Mouse (Mus musculus) left cerebral cortex, postnatal 36 days (tissue): ENCODE results near the gene Serpinf2. TPM values are rescaled to one million over a fixed set of nuclear protein-coding genes. Genes with fewer than 3 reads are reported as not detected.
"Not testable (repeated sequence)": the region's sequence is repeated elsewhere in the genome, so short reads cannot be mapped to it uniquely, and the experiment has no call there.

Experiments used
- DNase-seq, 2 experiments: peaks; one replicate each; pipeline ENCODE4 v3.0.0; 2021 to 2022; ENCODE audit warnings: low spot score in 2 of 2, mixed read lengths in 1 of 2
- intact Hi-C: fragments of 180-260 bp; cut with DNase I; formaldehyde crosslinking; loops from one replicate; pipeline ENCODE4 v1.15.1; 2025
- microRNA-seq: library from miRNA; unstranded; fragments of <30 nt; microRNA quantifications from one replicate; pipeline ENCODE4 v1.2.0, GENCODE M21; 2022
- total RNA-seq, 2 experiments: library from RNA; stranded (reverse); gene quantifications; 2 replicates each; pipeline ENCODE4 v1.2.3; 2021

The Serpinf2 gene
- total RNA-seq, 2 experiments from 2014 or later, result 0.22 TPM; not detected in 1

- intact Hi-C loops, result no loop called here
Measured at GRCm38 (mm10) chr11:75406865-75407264, 32.5 kb downstream of the Serpinf2 start.

GRCm38 (mm10) chr11:75406104-75406503 is 33.3 kb downstream of the Serpinf2 start:
- no peak for DNase-seq
- intact Hi-C loops, result no loop called here

More at GRCm38 (mm10) chr11:75406865-75407264, 32.5 kb downstream of the Serpinf2 start:
- no peak for DNase-seq

GRCm38 (mm10) chr11:75404801-75405200 is 34.6 kb downstream of the Serpinf2 start:
- intact Hi-C loops, result loop anchor here (5.0 kb wide), 1 partner anchor 48 kb away; the partner anchor contains the start of gene Wdr81
- DNase-seq, result no peak

GRCm38 (mm10) chr11:75403301-75404052 is 35.9 kb downstream of the Serpinf2 start:
- intact Hi-C loops, result loop anchor here (5.0 kb wide), 1 partner anchor 49 kb away; the partner anchor contains the start of gene Wdr81
- no peak for DNase-seq

- peak in 1 of 2 experiments; percentile 40 for DNase-seq
- intact Hi-C loops, result loop anchor here (1.0 to 5.0 kb wide), 2 partner anchors 50 to 108 kb away; partner anchors contain the start of genes Rilp and Wdr81
Measured at GRCm38 (mm10) chr11:75402271-75402690, 37.1 kb downstream of the Serpinf2 start.

- DNase-seq, result no peak
- intact Hi-C loops, result loop anchor here (5.0 kb wide), 1 partner anchor 52 kb away; the partner anchor contains the start of gene Wdr81
Measured at GRCm38 (mm10) chr11:75400099-75400498, 39.3 kb downstream of the Serpinf2 start.

GRCm38 (mm10) chr11:75399411-75399841 is 40.0 kb downstream of the Serpinf2 start:
- intact Hi-C loops, result no loop called here
- DNase-seq, result peak; percentile 49 to 61

- intact Hi-C loops, result no loop called here
Measured at GRCm38 (mm10) chr11:75397452-75397851, 41.9 kb downstream of the Serpinf2 start.

GRCm38 (mm10) chr11:75395611-75396010 is 43.8 kb downstream of the Serpinf2 start:
- intact Hi-C loops, result no loop called here
- DNase-seq, result no peak

More at GRCm38 (mm10) chr11:75397452-75397851, 41.9 kb downstream of the Serpinf2 start:
- no peak for DNase-seq

GRCm38 (mm10) chr11:75383529-75383928 is 55.9 kb downstream of the Serpinf2 start:
- intact Hi-C loops, result loop anchor here (2.0 kb wide), 1 partner anchor 205 kb away; the partner anchor contains the start of gene Ovca2
- DNase-seq, result not testable (repeated sequence)

Small RNA genes lying within 50 kb of the gene (microRNA-seq; reads per million reads assigned to microRNA genes)
- 17,073 reads per million, percentile 98 among the genes with 10 or more reads in this experiment for gene Mir22

Other genes with a start within 250 kb of the Serpinf2 start
- gene Dph1, start 248.3 kb downstream of the Serpinf2 start, total RNA-seq, result 10 to 100 TPM; 25.3 to 25.6 TPM
- gene Rtn4rl1, start 245.8 kb downstream of the Serpinf2 start, total RNA-seq, result 10 to 100 TPM; 83.5 to 88.3 TPM
- 10 to 100 TPM; 44.0 to 47.1 TPM for gene Rpa1, start 91.3 kb downstream of the Serpinf2 start, total RNA-seq
- gene Smyd4, start 91.2 kb downstream of the Serpinf2 start, total RNA-seq, result 10 to 100 TPM; 13.2 to 16.4 TPM
- 10 to 100 TPM; 13.9 to 18.7 TPM for gene Serpinf1, start 16.9 kb downstream of the Serpinf2 start, total RNA-seq
- gene Wdr81, start 15.1 kb upstream of the Serpinf2 start, total RNA-seq, result 10 to 100 TPM; 20.1 to 20.4 TPM
- gene Tlcd2, start 22.1 kb upstream of the Serpinf2 start, total RNA-seq, result under 1 TPM in 1 of 2 experiments, not detected in 1; 0.47 TPM
- 100 to 1,000 TPM; 127 to 138 TPM for gene Prpf8, start 47.2 kb upstream of the Serpinf2 start, total RNA-seq
- gene Rilp, start 70.5 kb upstream of the Serpinf2 start, total RNA-seq, result 1 to 10 TPM; 1.9 to 2.3 TPM
- 1 to 10 TPM; 1.2 to 1.8 TPM for gene Scarf1, start 73.9 kb upstream of the Serpinf2 start, total RNA-seq
- gene Slc43a2, start 92.1 kb upstream of the Serpinf2 start, total RNA-seq, result 10 to 100 TPM; 51.1 to 63.1 TPM
- 100 to 1,000 TPM; 315 to 349 TPM for gene Pitpna, start 148.5 kb upstream of the Serpinf2 start, total RNA-seq
- 10 to 100 TPM; 39.1 to 43.1 TPM for gene Inpp5k, start 191.4 kb upstream of the Serpinf2 start, total RNA-seq
- 10 to 100 TPM; 18.0 to 20.7 TPM for gene Myo1c, start 210.9 kb upstream of the Serpinf2 start, total RNA-seq
- 100 to 1,000 TPM; 130 to 133 TPM for gene Crk, start 239.7 kb upstream of the Serpinf2 start, total RNA-seq